Mouse (Mus musculus) kidney, embryonic 16.5 days (tissue): ENCODE measurements around the gene Ust. TPM values are rescaled to one million over a fixed set of nuclear protein-coding genes. Genes with fewer than 3 reads are reported as not detected.
"Not testable (repeated sequence)": the region's sequence is repeated elsewhere in the genome, so short reads cannot be mapped to it uniquely, and the experiment has no call there.

Experiments used
- ATAC-seq: fragments of 200-750 bp; cut with Nextera tagmentation; 2 replicates; pipeline ENCODE4 v1.8.0; 2017; ENCODE audit warnings: moderate TSS enrichment; ENCODE audit not compliant: low FRiP score, low TSS enrichment
- H3K27ac ChIP-seq: fragments of 300-500 bp; sonication (generic); 2 replicates; pipeline ENCODE4 v1.5.1; 2014; ENCODE audit warnings: low read length
- H3K27me3 ChIP-seq: fragments of 300-500 bp; sonication (generic); 2 replicates; pipeline ENCODE4 v1.6.1; 2014; ENCODE audit warnings: low read length, control low read depth, mixed read lengths; ENCODE audit not compliant: insufficient read depth
- H3K36me3 ChIP-seq: fragments of 300-500 bp; sonication (generic); 2 replicates; pipeline ENCODE4 v1.6.1; 2014; ENCODE audit warnings: low read length, control low read depth, mixed read lengths; ENCODE audit not compliant: insufficient read depth
- H3K4me1 ChIP-seq: fragments of 300-500 bp; sonication (generic); 2 replicates; pipeline ENCODE4 v1.6.1; 2014; ENCODE audit warnings: low read length, control low read depth, mixed read lengths; ENCODE audit not compliant: insufficient read depth
- H3K4me2 ChIP-seq: fragments of 300-500 bp; sonication (generic); replicated peaks from 2 replicates; pipeline ENCODE4 v1.6.1; 2014; ENCODE audit warnings: low read depth, low read length
- H3K4me3 ChIP-seq: fragments of 300-500 bp; sonication (generic); 2 replicates; pipeline ENCODE4 v1.5.1; 2014; ENCODE audit warnings: mild to moderate bottlenecking, low read length
- H3K9ac ChIP-seq: fragments of 300-500 bp; sonication (generic); replicated peaks from 2 replicates; pipeline ENCODE4 v1.6.1; 2014; ENCODE audit warnings: low read length
- H3K9me3 ChIP-seq: fragments of 300-500 bp; sonication (generic); 2 replicates; pipeline ENCODE4 v1.6.1; 2016; ENCODE audit warnings: low read length, control low read depth
- WGBS: fragments of 180-500 bp; shearing (Covaris S2); extraction: QIAGEN DNeasy Blood & Tissue Kit; methylation state at CpG from one replicate; pipeline ENCODE4 v1.1.7; 2014; 5-methylcytosine and 5-hydroxymethylcytosine counted together
- polyA plus RNA-seq: library from polyadenylated mRNA; unstranded; fragments of >200 nt; fragmentation: Nextera tagmentation; extraction: Ambion mirVana; gene quantifications from 2 replicates; pipeline ENCODE4 v1.2.1, GENCODE M21; 2015

Ust gene
- 4.9 and 5.2 TPM in 2 replicates for polyA plus RNA-seq

DNA sequence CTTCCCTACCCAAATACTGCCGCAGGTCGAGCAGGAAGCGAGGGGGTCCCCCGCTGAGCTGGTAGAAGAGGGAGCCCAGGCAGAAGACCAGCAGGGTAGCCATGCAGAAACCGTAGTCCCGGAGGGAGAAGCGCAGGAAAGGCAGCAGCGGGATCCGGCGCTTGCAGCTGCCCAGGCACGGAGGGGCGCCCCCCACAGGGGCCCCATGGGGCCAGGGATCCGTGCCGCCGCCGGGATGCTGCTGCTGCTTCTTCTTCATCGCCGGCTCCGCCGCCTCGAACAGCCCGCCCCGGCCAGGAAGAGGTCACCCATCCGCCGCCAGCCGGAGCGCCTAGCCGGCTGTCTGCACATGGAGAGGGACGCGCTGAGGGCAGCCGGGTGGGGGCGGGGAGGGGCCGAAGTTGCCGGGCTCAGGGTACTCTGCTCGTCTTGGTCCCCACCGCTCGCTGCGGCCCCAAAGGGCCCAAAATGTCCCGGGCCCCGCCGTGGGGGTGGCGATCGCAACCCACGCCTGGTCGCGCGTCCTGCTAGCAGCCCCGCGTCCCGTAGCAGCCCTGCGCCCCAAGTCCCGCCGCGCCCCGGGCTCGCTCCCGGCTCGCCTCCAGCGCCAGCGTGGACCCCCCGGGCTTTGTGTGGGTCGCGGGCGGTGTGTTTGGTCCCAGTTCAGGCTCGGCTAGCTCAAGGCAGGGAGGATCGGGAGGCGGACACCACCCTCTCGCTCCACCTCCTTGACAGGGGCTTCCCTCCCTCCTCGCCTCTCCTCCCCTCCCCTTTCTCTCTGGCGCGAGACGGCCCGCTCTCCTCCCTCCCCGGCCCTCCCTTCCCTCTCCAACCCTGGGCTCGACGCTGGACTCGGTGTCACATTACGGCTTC, at the start of gene Ust:
Gene Ust (minus strand): TSS at position 685 of the 873 bp plus-strand sequence.
- 0% methylated on average over 56 of the region's 78 CpGs for WGBS
- H3K4me1 ChIP-seq, result peaks cover 27% of the 10 kb centered on the region
- peak; percentile 95 for ATAC-seq
- H3K9me3 ChIP-seq, result no peaks in the 10 kb centered on the region
- peak within 1 kb of the TSS; percentile 77 for H3K27ac ChIP-seq
- H3K4me3 ChIP-seq, result peak within 1 kb of the TSS; percentile 64
- H3K27me3 ChIP-seq, result peaks cover 8% of the 10 kb centered on the region
- H3K36me3 ChIP-seq, result no peaks in the 10 kb centered on the region
- H3K9ac ChIP-seq, result peak within 1 kb of the TSS; percentile 75
- peak within 1 kb of the TSS; percentile 87 for H3K4me2 ChIP-seq

DNA sequence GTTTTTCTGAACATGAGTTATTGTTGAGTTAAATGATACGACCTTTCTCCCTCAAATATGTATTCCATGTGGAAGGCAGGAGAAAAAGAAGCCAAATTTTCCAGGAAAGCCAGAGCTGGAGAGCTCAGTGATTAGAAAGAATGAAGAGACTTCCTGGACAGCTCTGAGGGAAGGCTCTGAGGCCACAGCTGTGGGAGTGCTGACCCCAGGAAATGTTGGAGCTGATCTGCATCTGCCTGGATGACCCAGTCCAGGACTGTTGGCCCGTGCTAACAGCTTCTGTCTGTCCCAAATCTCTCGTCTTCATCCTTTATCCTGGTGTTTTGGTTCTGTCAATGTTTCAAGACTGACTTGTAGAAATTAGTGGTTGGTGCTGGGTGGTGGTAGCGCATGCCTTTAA, 42.7 kb upstream of the Ust start:
- Histone ChIP-seq H3K4me2 (no peak overlapping the region), H3K4me3 (no peak overlapping the region), H3K27me3 (no peaks in the 10 kb centered on the region), H3K36me3 (no peaks in the 10 kb centered on the region), H3K9me3 (no peaks in the 10 kb centered on the region), H3K9ac (no peak overlapping the region), H3K27ac (no peak overlapping the region), H3K4me1 (no peaks in the 10 kb centered on the region)
- WGBS, result 73% methylated on average over 4 of the region's 4 CpGs
- no peak for ATAC-seq

DNA sequence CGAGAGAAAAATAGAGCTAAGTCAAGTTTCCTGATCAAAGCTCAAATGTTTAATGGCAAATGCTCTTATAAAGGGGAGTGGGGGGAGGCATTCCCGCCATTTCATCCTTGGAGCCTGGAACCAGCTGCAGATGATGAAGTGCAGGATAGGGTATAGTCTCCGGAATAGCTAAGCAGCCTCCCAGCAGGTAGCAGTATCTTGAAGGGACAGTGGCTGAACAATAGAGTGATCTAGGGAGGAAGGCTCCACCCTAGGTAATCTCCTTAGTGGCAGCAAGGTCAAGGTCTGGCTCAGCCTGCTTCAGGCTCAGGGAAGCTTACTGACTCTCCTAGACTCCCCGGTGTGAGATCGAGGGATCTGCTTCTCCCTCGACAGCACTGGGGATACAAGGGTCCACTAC, 40.9 kb upstream of the Ust start:
- H3K4me1 ChIP-seq, H3K9ac ChIP-seq, H3K4me2 ChIP-seq, H3K36me3 ChIP-seq, H3K27ac ChIP-seq, ATAC-seq, H3K27me3 ChIP-seq, H3K4me3 ChIP-seq, H3K9me3 ChIP-seq: not testable (repeated sequence)
- WGBS, result 75% methylated on average over 6 of the region's 6 CpGs

- not testable (repeated sequence) for H3K27ac ChIP-seq, H3K4me1 ChIP-seq, H3K4me2 ChIP-seq, H3K36me3 ChIP-seq, H3K27me3 ChIP-seq, H3K9me3 ChIP-seq, H3K4me3 ChIP-seq, H3K9ac ChIP-seq, ATAC-seq
Observed at GRCm38 (mm10) chr10:8552239-8552638, 33.6 kb upstream of the Ust start.

DNA sequence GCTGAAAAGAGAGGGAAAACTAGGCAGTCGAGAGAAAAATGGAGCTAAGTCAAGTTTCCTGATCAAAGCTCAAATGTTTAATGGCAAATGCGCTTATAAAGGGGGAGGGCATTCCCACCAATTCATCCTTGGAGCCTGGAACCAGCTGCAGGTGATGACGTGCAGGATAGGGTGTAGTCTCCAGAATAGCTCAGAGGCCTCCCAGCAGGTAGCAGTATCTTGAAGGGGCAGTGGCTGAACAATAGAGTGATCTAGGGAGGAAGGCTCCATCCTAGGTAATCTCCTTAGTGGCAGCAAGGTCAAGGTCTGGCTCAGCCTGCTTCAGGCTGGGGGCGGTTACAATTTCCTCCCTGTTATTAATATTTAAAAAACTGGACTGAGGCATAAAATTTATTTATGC, 33.0 kb upstream of the Ust start:
- H3K27ac ChIP-seq, ATAC-seq: not testable (repeated sequence)
- WGBS, result 95% methylated on average over 4 of the region's 4 CpGs

GRCm38 (mm10) chr10:8541514-8541913, 22.9 kb upstream of the Ust start:
- H3K4me1 ChIP-seq, result no peaks in the 10 kb centered on the region
- no peak for ATAC-seq
- H3K36me3 ChIP-seq, result no peaks in the 10 kb centered on the region
- no peak overlapping the region for H3K9ac ChIP-seq
- H3K27ac ChIP-seq, result no peak overlapping the region
- no peak overlapping the region for H3K4me3 ChIP-seq
- H3K27me3 ChIP-seq, result no peaks in the 10 kb centered on the region
- no peaks in the 10 kb centered on the region for H3K9me3 ChIP-seq
- no peak overlapping the region for H3K4me2 ChIP-seq
- WGBS, result 7% methylated on average over 1 of the region's 1 CpGs

More for the DNA sequence above, 33.0 kb upstream of the Ust start:
- not testable (repeated sequence) for H3K4me1 ChIP-seq, H3K36me3 ChIP-seq, H3K9ac ChIP-seq, H3K4me3 ChIP-seq, H3K4me2 ChIP-seq, H3K27me3 ChIP-seq, H3K9me3 ChIP-seq

DNA sequence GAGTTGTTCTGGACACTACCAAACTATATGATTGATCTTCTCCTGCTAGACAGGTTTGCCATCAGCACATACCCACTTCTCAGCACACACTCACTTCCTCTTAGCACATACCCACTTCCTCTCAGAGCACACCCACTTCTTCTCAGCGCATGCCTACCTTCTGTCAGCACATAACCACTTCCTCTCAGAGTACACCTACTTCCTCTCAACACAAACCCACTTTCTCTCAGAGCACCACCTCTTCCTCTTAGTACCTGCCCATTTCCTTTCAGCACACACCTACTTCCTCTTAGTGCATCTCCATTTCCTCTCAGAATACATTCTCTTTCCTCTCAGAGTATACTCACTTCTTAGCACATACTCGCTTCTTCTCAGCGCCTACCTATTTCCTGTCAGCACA, 16.8 kb upstream of the Ust start:
- no peaks in the 10 kb centered on the region for H3K4me1 ChIP-seq
- no peak overlapping the region for H3K4me2 ChIP-seq
- H3K9me3 ChIP-seq, result no peaks in the 10 kb centered on the region
- H3K4me3 ChIP-seq, result no peak overlapping the region
- H3K27ac ChIP-seq, result no peak overlapping the region
- WGBS, result 78% methylated on average over 3 of the region's 3 CpGs
- ATAC-seq, result no peak
- no peaks in the 10 kb centered on the region for H3K27me3 ChIP-seq
- no peaks in the 10 kb centered on the region for H3K36me3 ChIP-seq
- H3K9ac ChIP-seq, result no peak overlapping the region

- Histone ChIP-seq H3K9ac (no peak overlapping the region), H3K27ac (no peak overlapping the region), H3K4me2 (no peak overlapping the region), H3K4me1 (no peaks in the 10 kb centered on the region), H3K36me3 (no peaks in the 10 kb centered on the region), H3K4me3 (no peak overlapping the region), H3K27me3 (no peaks in the 10 kb centered on the region), H3K9me3 (no peaks in the 10 kb centered on the region)
- no peak for ATAC-seq
- WGBS, result 83% methylated on average over 3 of the region's 3 CpGs
Observed at GRCm38 (mm10) chr10:8531651-8532050, 13.0 kb upstream of the Ust start.

GRCm38 (mm10) chr10:8530505-8531051, 12.0 kb upstream of the Ust start:
- Histone ChIP-seq H3K27ac (no peak overlapping the region), H3K9ac (no peak overlapping the region), H3K4me1 (no peaks in the 10 kb centered on the region), H3K4me3 (no peak overlapping the region), H3K36me3 (no peaks in the 10 kb centered on the region), H3K27me3 (no peaks in the 10 kb centered on the region), H3K4me2 (no peak overlapping the region), H3K9me3 (no peaks in the 10 kb centered on the region)
- ATAC-seq, result no peak
- 85% methylated on average over 4 of the region's 4 CpGs for WGBS

DNA sequence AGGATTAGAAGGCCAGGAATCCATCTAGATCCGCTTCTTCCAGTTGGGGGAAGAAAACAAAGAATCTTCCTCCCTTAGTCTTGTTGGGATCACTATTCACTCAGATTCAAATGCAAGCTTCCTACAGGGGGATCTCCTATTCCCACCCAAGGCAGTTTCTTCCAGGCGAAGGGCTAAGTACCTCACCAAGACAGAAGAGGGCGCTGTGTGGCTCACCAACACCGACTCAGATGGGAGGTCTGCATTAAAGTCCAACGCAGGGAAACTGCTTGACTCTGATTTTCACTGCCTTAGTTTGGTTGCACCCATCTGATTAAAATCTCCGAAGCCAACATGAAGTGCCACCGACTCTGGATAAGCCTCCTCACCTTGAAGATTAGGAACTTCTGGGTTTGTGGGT, 10.5 kb upstream of the Ust start:
- no peak overlapping the region for H3K4me3 ChIP-seq
- H3K9me3 ChIP-seq, result no peaks in the 10 kb centered on the region
- no peaks in the 10 kb centered on the region for H3K4me1 ChIP-seq
- H3K27me3 ChIP-seq, result no peaks in the 10 kb centered on the region
- no peak overlapping the region for H3K4me2 ChIP-seq
- no peak overlapping the region for H3K27ac ChIP-seq
- WGBS, result 47% methylated on average over 7 of the region's 7 CpGs
- no peaks in the 10 kb centered on the region for H3K36me3 ChIP-seq
- H3K9ac ChIP-seq, result no peak overlapping the region
- no peak for ATAC-seq
